Mouse (Mus musculus): ENCODE results near the gene Gbp7.
A peak's percentile ranks its signal among the peaks of the same experiment; 100 is the strongest.
"Not testable (repeated sequence)": the region's sequence is repeated elsewhere in the genome, so short reads cannot be mapped to it uniquely, and the experiment has no call there.

The Gbp7 gene

DNA sequence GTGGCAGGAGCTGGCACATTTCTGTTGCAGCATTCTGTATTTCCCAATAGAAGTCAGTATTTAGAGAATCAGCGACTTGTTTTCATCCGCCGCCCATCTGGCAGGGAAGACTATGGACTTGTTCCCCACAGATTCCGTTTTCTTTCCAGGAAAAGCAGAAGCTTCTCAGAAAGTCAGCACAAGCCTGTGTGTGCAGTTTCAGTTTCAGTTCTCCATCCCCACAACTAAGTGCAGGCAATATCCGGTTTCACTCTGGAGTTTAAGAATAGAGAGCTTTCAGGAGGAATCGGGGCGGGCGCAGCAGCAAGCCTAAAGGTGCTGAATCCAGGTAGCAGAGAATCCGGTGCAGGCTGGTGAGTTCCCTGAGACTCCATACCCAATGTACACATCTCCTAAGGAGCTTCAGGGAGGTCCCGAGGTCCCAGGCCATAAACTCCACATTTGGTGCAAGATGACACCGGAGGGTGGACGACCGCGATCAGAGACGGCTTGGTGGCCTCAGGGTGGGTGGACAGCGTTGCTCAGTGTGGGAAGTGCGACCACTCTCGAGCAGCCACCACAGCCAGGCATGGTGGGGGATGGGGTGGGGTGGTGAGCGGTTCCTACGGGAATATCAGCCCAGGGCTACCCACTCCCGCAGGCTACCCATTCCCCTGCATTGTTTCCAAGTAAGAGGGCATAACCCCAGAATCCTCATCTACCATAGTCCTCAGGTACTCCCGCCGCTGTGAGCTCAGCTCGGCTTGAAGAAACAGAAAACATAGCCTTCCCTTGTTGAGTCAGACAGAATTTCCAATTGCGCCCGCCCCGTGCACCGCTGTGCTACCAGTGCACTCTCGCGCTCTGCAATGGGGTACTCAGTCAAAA lies at the start of gene Gbp7:
Gene Gbp7, plus strand, starts transcription at position 256 of the 867 bp plus-strand sequence.
- DNase-seq (ENCODE audit: low read depth) = peak; percentile 83

DNA sequence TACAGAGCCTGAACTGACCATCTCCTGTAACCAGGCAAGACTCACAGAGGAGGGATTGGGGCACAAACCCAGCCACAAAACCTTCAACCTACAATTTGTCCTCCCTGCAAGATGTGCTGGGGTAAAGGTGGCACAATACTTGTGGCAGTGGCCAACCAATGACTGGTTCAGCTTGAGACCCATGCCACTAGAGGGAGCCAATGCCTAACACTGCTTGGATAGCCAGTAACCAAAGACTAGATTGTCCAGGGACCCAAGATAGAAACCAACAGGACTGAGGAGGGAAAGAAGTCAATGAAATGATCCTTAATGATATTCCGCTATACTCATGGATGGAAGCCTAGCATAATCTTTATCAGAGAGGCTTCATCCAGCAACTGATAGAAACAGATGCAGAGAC lies 39.7 kb upstream of the Gbp7 start:
- DNase-seq (ENCODE audit: low read depth) = peak; percentile 84

DNA sequence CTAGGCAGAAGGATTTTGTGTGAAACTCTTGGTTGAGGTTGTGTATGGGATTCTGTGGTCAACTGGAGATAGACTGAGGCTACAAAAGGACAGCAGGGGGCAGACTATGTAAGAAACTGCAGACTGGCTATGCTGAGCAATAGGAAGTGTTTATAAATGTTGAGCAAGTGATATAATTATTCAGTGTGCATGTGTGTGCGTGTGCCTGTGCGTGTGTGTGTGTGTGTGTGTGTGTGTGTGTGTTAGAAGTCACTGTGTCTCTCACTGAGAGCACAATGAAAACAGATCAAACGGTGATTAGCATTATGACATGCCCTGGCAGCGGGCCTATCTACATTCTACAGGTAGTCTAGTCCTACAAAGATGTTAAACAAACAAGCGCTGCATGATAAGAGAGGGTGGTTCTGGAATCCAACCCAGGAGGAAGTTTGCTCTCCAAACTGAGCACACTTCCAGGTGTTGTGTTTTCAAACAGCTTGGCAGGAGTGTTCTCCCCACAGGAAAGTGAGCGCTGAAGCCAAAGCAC lies 36.5 kb upstream of the Gbp7 start, which contains the start of gene Gbp5:
Gene Gbp5, plus strand, starts transcription at position 443 of the 526 bp plus-strand sequence.
- DNase-seq (ENCODE audit: low read depth) = peak; percentile 85

DNA sequence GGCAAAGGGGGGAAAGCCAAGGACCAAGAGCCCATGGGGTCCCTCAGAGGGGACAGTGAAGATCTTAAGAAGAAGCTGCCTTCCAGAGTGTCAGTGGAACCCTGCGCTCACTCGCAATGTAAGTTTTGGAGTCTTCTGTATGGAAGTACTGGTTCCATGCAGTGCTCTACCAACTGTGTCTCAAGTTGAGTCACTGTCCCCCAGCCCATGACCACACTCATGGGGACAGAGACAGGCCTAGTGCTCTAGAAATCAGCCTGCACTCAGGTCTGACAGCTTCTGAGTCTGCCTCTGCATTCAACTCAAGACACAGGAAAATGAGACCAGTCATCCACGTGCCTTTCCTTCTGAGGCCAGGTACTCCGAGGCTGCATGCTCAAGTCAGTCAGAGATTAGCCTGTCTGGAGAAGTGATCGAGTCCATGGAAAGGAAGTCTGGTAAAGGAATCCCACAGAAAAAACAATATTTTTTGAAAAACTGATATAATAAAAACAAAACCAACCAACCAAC lies 34.9 kb upstream of the Gbp7 start:
- DNase-seq (ENCODE audit: low read depth) = no peak

DNA sequence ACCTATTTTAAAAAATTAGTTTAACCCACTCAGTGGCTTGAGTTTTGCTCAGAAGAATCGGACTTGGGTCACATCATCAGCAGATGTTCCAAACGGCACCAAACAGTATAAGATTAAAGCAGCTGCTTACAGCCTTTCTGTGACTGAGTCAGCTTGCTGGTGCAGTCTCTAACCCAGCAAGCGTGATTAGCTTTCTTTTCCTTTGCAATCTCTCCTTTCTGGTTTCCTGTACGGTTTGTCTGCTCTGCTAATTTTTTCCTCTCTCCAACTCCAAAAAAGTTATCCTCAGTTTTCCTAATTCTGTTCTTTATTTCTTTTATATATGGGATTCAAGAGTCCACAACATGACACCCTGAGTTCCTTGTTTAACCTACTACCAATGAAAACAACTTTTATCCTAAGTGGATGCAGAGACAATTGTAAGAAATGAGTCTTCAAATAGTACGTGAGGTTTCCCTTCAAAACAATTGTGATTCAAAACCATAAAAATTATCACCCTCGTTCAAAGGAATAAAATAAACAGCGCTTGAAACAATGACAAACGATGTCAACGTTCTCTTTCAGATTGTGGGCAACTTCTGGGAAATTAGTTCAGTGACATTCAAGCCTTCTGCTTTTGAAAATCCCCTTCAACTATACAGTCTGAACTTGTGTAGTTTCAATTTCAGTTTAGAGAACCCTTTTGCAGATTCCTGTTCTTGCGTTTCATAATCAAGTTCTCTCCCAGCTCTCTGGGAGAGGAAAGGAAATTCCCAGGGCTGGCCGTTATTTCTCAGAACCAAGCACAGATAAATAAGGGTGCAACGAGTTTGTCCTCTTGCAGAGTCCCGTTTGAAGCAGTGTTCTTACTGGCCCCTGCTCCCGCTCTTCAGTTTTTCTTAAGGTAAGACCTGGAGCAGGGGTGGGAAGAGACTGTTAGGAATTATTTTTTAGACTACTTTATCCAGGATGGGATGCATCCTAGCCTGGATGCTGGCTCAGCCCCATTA lies 33.7 kb upstream of the Gbp7 start:
- peak; percentile 58 for DNase-seq (ENCODE audit: low read depth)

DNA sequence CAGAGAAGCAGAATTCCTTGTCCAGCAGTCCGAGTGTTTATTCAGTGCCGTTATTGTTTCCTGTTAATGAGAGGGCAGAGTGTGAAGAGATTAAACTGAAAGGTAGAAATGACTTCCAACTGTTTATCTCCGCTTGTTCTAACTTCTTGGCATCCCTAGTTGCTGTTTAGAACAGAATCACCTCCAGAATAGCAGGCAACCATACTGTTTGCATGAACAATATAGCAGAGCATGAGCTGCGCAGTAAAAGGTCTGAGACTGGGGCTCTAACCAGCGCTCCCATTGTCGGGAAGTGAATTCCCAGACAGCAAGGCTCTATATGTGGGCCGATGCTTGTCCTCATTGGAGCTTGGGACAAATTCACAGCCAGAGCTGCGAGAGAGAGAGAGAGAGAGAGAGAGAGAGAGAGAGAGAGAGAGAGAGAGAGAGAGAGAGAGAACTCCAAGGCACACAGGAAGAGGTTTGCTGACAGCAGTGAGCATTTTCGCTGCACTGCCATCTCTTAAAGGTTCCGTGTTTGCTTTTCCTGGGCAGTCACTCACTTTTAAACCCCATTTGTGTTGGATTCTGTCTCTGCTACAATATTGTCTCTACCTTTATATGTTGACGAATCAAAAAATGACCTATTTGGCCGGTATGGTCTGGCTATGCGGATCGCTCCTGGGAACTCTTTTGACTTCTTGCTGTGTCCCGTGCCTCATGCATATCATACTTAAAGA lies 32.9 kb upstream of the Gbp7 start:
- DNase-seq (ENCODE audit: low read depth) = peak; percentile 74

DNA sequence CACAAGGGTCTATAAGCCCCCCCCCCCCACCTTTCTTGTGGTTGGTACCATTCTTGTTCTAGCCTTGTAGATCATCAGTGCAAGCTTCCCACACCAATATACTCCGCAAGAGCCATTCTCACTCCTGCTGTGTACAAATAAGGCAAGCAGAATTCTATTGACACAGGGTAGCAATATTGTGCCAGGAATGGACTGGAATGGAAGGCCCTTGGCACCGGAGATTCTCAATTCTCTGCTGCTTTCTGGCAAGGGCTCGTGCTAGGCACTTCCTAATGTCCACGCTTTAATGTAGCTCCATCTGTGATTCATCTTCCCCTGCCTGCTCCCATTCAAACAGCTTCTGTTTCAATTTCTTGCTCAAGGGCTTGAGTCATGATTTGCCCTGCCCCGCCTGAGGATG lies 31.2 kb upstream of the Gbp7 start:
- DNase-seq (ENCODE audit: low read depth) = no peak

DNA sequence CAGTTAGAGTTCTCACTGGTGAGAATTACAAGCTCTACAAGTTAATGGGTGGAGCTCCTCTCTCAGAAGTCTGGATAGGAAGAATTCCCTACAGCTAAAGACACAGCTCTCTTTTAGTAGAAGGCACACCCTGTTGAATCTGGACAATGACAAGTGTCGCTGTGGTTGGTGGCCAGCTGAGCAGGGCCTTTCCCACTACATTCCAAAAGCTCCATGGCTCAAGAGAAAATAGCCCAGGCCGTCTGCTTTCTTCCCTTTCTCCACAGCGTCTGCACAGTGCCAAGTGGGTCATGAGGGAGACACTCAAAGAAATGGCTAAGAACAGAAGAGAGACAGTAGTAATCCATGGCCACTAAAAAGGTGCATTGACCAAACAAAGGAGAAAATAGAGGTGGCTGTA lies 2.0 kb upstream of the Gbp7 start:
- no peak for DNase-seq (ENCODE audit: low read depth)

DNA sequence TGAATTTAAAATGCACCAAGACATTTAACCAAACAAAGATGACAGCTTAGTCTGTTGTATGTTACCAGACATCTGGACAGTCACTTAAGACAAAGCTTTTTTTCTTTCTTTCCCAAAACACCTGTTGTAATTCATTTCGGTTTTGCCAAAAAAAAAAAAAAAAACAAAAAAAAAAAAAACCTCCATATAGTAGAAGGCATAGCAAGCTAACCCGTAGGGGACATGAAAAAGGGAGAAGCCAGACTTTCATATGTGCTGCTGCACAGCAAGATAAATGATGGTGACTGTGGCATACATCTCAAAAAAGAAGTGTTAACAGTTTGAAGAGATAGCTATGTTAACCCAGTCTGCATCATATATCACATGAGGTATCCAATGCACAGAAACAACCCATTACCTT lies 545 bp upstream of the Gbp7 start:
- no peak for DNase-seq (ENCODE audit: low read depth)

DNA sequence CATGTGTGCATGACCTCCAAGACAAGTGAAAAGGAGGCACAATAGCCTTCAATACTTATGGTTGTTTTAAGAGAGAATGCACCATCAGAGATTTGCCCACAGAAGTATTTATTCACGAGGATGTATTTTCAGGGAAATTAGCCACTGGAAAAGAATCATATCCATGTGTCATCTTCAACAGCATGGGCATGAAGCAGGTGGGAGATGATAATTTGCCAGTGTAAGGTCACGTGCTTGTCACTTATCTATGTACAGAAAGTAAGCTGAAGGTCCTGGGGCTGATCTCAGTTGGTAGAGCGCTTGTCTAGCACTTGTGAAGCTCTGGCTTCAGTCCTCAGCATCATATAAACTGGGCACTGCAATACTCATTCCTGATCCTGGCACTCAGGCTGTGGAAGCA lies 1.5 kb downstream of the Gbp7 start:
- no peak for DNase-seq (ENCODE audit: low read depth)

DNA sequence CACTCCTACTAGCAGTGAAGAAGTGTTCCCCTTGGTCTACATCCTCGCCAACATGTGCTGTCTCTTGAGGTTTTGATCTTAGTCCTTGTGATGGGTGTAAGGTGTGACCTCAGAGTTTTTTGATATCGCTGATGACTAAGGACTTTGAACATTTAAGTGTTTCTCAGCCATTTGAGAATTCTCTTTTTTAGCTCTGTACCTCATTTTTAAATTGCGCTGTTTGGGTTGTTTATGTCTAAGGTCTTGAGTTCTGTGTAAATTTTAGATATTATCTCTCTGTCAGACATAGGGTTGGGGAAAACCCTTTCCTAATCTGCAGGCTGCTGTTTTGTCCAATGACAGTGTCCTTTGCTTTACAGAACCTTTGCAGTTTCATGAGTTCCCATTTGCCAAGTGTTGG lies 3.0 kb downstream of the Gbp7 start:
- peak; percentile 51 for DNase-seq (ENCODE audit: low read depth)

DNA sequence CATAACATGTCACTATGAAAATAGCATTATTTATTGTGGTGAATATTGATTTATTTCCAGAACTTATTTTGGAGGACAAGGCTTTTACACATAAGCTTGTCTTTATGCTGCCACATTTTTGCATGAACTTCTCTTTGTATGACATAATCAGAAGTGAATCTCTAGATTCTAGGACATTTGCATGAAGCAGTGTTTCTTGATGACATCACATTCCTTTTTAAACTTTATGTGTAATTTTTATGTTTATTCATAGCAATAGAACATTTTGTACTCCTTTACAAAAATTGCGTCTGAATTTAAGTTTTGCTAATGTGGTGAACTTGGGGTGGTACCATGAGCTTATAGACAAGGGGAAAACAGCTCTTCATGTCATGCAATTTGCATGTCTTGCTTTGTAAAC lies 5.5 kb downstream of the Gbp7 start:
- DNase-seq (ENCODE audit: low read depth) = no peak

DNA sequence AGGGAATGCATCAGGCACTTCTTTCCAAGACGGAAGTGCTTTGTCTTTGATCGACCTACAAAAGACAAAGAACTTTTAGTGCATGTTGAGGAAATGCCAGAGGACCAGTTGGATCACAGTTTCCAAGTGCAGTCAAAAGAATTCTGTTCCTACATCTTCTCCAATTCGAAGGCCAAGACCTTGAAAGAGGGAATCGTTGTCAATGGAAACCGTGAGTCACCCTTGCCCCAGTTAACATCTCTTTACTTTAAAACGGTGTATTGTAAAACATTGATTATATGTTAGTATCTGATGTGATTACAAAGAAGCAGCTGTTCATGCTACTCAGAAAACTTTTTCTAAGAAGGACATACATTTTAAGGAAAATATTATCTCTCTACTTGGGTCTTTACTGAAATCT lies 11.2 kb downstream of the Gbp7 start:
- DNase-seq (ENCODE audit: low read depth) = no peak

DNA sequence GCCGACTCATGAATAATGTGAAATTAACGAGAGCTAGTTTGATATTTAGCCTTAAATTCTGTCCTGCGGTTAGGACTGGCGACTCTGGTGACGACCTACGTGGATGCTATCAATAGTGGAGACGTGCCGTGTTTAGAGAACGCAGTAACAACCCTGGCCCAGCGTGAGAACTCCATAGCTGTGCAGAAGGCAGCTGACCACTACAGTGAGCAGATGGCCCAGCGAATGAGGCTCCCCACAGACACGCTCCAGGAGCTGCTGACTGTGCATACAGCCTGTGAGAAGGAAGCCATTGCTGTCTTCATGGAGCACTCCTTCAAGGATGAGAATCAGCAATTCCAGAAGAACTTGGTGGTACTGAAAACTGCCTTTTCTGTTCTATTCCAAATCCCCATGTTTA lies 12.6 kb downstream of the Gbp7 start:
- not testable (repeated sequence) for DNase-seq (ENCODE audit: low read depth)

DNA sequence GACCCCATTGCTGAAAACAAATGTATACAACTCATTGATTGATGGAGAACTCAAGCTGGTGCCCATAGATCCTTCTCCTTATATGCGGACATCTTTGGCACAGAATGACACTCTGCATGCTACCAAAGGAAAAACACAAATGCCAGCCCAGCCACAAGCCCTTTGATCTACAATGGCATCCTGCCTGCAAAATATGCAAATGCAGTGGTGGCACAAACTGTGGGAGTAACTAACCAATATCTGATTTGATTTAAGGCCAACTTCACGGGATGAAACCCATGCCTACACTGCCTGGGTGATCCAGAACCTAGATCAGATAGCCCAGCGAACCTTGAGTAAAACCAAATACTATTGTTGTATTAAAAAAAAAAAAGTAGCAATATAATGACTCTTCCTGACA lies 16.5 kb downstream of the Gbp7 start:
- DNase-seq (ENCODE audit: low read depth) = peak; percentile 42

DNA sequence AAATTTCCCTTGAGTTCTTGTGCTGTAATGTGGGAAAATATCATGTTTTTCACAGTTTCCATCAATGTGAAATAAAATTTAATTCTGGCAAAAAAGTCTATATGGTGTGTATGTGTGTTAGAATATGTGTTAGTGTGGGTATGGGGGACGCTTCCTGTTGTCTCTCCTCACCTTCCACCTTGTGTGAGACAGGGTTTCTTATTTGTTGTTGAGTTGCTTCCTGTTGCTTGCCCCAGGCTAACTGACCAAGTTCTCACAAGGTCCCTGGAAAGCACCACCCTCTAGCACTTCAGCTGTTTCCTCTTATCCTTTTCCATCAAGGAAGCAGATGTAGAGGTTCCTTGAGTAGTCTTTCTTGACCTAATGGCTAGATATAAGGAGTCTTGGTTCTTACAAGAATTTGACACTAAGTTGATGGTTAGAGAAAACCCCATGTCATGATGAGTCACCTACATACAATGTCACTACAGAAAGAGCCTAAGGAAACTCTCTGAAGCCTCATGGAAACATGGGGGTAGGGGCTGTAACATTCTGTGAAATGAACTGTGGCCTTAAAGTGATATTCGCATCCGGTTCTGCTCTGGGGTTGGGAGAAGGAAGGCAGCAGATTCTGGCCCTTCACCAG lies 20.0 kb downstream of the Gbp7 start:
- no peak for DNase-seq (ENCODE audit: low read depth)

DNA sequence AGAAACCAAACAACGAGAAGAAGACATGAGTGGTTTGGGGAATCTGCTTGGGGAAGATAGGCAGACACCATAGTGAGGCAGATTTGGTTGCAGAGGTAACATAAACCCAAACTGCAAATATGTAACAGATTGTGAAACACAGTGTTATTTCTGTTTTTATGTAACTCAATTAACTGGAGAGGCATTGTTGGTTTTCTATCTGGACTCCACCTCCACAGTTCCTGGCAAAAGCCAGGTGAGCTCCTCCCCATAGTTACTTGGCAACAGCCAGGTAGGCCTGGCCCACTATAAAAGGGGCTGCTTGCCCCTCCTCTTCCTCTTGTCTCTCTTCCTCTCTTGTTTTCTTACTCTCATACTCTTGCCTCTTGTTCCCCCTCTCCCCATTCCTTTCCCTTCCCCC lies 24.5 kb downstream of the Gbp7 start:
- no peak for DNase-seq (ENCODE audit: low read depth)

DNA sequence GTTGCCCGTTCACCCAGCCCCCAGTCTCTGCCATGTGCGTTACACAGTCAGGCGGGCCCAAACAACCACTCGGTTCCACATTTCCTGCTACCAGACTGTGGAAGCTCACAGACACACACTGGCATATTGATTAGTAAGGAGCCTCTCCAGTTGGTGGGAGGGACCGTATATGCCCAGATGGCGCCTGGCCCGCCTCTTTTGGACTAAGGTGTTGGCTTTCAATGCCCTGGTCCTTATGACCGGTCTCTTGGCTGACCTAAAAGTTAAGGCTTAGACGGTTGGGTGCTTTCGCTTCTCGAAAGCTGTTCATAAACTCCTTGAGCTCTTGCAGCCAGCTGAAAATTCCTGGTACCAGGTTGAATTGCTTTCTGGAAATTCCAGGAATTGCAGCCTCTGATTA lies 25.5 kb downstream of the Gbp7 start:
- no peak for DNase-seq (ENCODE audit: low read depth)

DNA sequence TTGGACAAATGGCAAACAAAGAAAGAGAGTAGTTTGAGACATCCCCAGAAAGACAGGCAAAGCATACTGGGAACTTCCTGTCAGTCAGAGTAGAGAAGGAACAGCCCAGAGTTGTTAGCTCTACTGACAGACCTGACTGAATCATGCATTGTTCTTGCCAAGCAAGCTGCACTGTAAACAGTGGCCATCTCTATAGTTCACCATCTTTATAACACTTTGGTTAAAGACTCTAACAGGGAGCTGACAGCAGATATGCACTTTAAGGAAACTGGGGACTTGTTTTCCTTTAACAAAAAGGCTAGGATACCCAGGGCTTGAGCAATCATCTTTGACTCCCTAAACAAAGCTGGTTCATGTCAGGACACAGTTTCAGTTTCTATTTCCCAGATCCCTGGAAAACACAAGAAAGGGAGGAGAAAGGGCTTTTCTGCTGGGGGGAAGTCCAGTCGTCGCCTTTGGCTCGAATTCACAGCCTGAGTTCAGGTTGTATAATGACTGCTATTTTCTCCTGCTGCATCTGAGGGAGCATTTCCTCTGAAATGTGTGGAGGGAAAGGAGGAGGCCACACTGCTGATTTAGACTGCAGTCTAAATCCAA lies 29.6 kb downstream of the Gbp7 start, which contains the start of gene Gbp3:
Gene Gbp3, plus strand, starts transcription at position 395 of the 597 bp plus-strand sequence.
- peak; percentile 50 for DNase-seq (ENCODE audit: low read depth)

DNA sequence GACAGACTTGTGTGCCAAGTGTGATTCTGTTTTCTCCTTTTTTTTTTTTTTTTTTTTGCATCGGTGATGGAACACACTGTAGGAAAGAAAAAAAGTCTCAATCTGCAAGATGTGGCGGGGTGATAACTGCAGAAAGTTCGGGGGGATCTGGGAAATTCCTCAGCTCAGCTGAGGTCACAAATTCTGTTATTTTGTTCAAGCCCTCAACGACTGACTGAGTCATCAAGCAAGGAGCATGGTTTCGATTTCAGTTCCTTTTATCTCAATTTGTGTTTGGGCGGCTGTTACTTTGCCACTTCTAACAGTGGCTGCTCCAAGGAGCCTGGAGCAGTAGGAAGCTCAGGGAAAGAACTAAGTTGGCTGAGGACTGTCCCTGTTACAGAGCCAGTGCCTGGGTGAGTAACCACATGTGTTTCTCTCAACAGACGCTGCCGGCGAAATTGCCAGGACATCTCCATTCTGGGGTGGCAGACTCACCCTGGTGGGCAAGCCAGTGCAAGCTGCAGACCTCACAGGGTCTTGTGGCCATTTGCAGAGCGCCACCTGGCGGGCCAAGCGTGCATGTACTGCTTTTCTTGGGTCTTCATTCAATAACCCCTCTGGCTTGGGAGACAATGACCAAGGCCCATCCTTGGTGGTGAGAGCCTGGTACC lies 30.3 kb downstream of the Gbp7 start:
- peak; percentile 94 for DNase-seq (ENCODE audit: low read depth)
